Mouse (Mus musculus): Measurements from ENCODE around the gene Trim38. TPM values are rescaled to one million over a fixed set of nuclear protein-coding genes. Genes with fewer than 3 reads are reported as not detected.
"Not testable (repeated sequence)": the region's sequence is repeated elsewhere in the genome, so short reads cannot be mapped to it uniquely, and the experiment has no call there.

Gene Trim38
- polyA plus RNA-seq, 2 experiments = 0.04 TPM; not detected in 1

GRCm38 (mm10) chr13:23759916-23760239 lies 9.8 kb upstream of the Trim38 start:
- Histone ChIP-seq H3K27me3 (ENCODE audit: control insufficient read depth, insufficient read depth, low read length) (no peaks in the 10 kb centered on the region), H3K27ac (replicated peaks; ENCODE audit: low read depth, low read length) (peak overlapping the region; percentile 94; the same call in 1 of the 2 replicates), H3K36me3 (ENCODE audit: control insufficient read depth, insufficient read depth, low read length) (no peaks in the 10 kb centered on the region), H3K9me3 (ENCODE audit: control insufficient read depth, low read length) (no peaks in the 10 kb centered on the region), H3K4me3 (replicated peaks; ENCODE audit: low read length) (peak overlapping the region; percentile 52), H3K4me1 (ENCODE audit: control insufficient read depth, insufficient read depth, low read length) (peaks cover 24% of the 10 kb centered on the region), H3K9ac (ENCODE audit: low read depth, low read length, severe bottlenecking) (no peak overlapping the region), H3K4me2 (replicated peaks; ENCODE audit: low read depth, low read length, severe bottlenecking) (peak overlapping the region; percentile 85)
- 74% methylated on average over 1 of the region's 1 CpGs for WGBS
- no peak for ATAC-seq (ENCODE audit: low FRiP score, low read depth)
- DNase-seq (ENCODE audit: low spot score) = no peak
- no peak for TF ChIP-seq POLR2A (IDR thresholded peaks at IDR 0.05; ENCODE audit: borderline replicate concordance, extremely low read depth, insufficient read depth, insufficient read length)

- peak; percentile 49 for DNase-seq (ENCODE audit: low spot score)
- WGBS = 1% methylated on average over 21 of the region's 27 CpGs
- Histone ChIP-seq H3K4me2 (replicated peaks; ENCODE audit: low read depth, low read length, severe bottlenecking) (peak overlapping the region; percentile 85), H3K4me1 (ENCODE audit: control insufficient read depth, insufficient read depth, low read length) (peaks cover 24% of the 10 kb centered on the region), H3K9ac (ENCODE audit: low read depth, low read length, severe bottlenecking) (peak overlapping the region; percentile 51), H3K27me3 (ENCODE audit: control insufficient read depth, insufficient read depth, low read length) (no peaks in the 10 kb centered on the region), H3K36me3 (ENCODE audit: control insufficient read depth, insufficient read depth, low read length) (no peaks in the 10 kb centered on the region), H3K27ac (replicated peaks; ENCODE audit: low read depth, low read length) (peak overlapping the region; percentile 94), H3K9me3 (ENCODE audit: control insufficient read depth, low read length) (no peaks in the 10 kb centered on the region), H3K4me3 (replicated peaks; ENCODE audit: low read length) (peak overlapping the region; percentile 52)
- ATAC-seq (ENCODE audit: low FRiP score, low read depth) = 0 out of 2 replicates have a peak, but pooled peaks have one; percentile 0
- TF ChIP-seq POLR2A (IDR thresholded peaks at IDR 0.05; ENCODE audit: borderline replicate concordance, extremely low read depth, insufficient read depth, insufficient read length) = no peak
These were observed 9.3 kb upstream of the Trim38 start for GRCm38 (mm10) chr13:23760240-23760971.

DNA sequence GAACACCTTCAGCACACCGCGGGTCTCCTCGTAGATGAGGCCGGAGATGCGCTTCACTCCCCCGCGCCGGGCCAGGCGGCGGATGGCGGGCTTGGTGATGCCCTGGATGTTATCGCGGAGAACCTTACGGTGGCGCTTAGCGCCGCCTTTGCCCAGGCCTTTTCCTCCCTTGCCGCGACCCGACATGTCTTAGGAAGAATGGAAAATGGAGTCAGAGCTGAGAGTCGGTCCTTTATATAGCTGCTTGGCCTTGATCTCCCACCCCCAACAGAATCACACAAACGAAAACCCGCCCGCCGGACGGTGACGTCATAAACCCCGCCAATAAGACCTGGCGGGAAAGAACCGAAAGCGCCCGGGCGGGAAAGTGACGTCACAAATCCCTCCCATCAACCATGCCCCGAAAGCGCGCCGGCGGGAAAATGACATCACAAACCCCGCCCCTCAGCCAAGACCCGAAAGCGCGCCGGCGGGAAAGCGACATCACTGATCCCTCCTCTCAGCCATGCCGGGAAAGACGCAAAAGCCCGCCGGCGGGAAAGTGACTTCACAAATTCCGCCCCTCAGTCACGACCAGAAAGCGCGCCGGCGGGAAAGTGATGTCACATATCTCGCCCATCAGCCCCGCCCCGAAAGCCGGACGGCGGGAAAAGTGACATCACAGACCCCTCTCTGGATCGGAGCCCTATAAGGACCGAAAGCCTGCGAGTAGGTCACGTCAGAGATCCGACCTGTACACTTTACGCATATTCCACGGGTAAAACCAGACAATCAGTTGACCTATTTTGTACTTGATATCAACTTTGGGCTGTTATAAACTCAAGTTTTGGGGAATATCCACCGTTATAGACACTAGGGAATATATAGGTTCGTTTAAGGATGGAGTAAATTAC lies 8.5 kb upstream of the Trim38 start, which contains the start of gene Hist1h4a:
Gene Hist1h4a, minus strand, starts transcription at position 259 of the 893 bp plus-strand sequence.
- Histone ChIP-seq H3K9me3 (ENCODE audit: control insufficient read depth, low read length) (no peaks in the 10 kb centered on the region), H3K27ac (replicated peaks; ENCODE audit: low read depth, low read length) (peak within 1 kb of the TSS; percentile 94), H3K27me3 (ENCODE audit: control insufficient read depth, insufficient read depth, low read length) (no peaks in the 10 kb centered on the region), H3K36me3 (ENCODE audit: control insufficient read depth, insufficient read depth, low read length) (no peaks in the 10 kb centered on the region), H3K9ac (ENCODE audit: low read depth, low read length, severe bottlenecking) (peak within 1 kb of the TSS; percentile 64), H3K4me1 (ENCODE audit: control insufficient read depth, insufficient read depth, low read length) (peaks cover 24% of the 10 kb centered on the region), H3K4me3 (replicated peaks; ENCODE audit: low read length) (peak within 1 kb of the TSS; percentile 52), H3K4me2 (replicated peaks; ENCODE audit: low read depth, low read length, severe bottlenecking) (peak within 1 kb of the TSS; percentile 85)
- DNase-seq (ENCODE audit: low spot score) (peak; percentile 99), ATAC-seq (ENCODE audit: low FRiP score, low read depth) (peak; percentile 78)
- WGBS = under 1% methylated on average over 54 of the region's 72 CpGs
- TF ChIP-seq POLR2A (IDR thresholded peaks at IDR 0.05; ENCODE audit: borderline replicate concordance, extremely low read depth, insufficient read depth, insufficient read length) = peak; percentile 98; the same call in 1 of the 2 replicates

- peak; percentile 89; the same call in 1 of the 2 replicates for TF ChIP-seq POLR2A (IDR thresholded peaks at IDR 0.05; ENCODE audit: borderline replicate concordance, extremely low read depth, insufficient read depth, insufficient read length)
- under 1% methylated on average over 25 of the region's 52 CpGs for WGBS
- ATAC-seq (ENCODE audit: low FRiP score, low read depth) = peak; percentile 78
- peak within 1 kb of the TSS; percentile 64 for H3K9ac ChIP-seq (ENCODE audit: low read depth, low read length, severe bottlenecking)
- H3K27me3 ChIP-seq (ENCODE audit: control insufficient read depth, insufficient read depth, low read length); H3K36me3 ChIP-seq (ENCODE audit: control insufficient read depth, insufficient read depth, low read length); H3K9me3 ChIP-seq (ENCODE audit: control insufficient read depth, low read length): not testable (repeated sequence)
- peak; percentile 96 for DNase-seq (ENCODE audit: low spot score)
- H3K27ac ChIP-seq (replicated peaks; ENCODE audit: low read depth, low read length) = peak within 1 kb of the TSS; percentile 94
- H3K4me1 ChIP-seq (ENCODE audit: control insufficient read depth, insufficient read depth, low read length) = peaks cover 24% of the 10 kb centered on the region
- peak within 1 kb of the TSS; percentile 85 for H3K4me2 ChIP-seq (replicated peaks; ENCODE audit: low read depth, low read length, severe bottlenecking)
- H3K4me3 ChIP-seq (replicated peaks; ENCODE audit: low read length) = peak within 1 kb of the TSS; percentile 52
These were observed 7.6 kb upstream of the Trim38 start, which contains the start of gene Hist1h3a for GRCm38 (mm10) chr13:23761871-23762821. Gene Hist1h3a, minus strand, starts transcription at chr13:23762386.
